Mouse (Mus musculus) heart, postnatal 0 days (tissue): ENCODE results near the gene Nudt15.
"Not testable (repeated sequence)": the region's sequence is repeated elsewhere in the genome, so short reads cannot be mapped to it uniquely, and the experiment has no call there.

Source experiments
- CTCF ChIP-seq: IDR thresholded peaks from 2 replicates; pipeline ENCODE4 v1.5.1; 2016; ENCODE audit warnings: antibody characterized with exemption, control low read depth, low read depth
- EP300 ChIP-seq: IDR thresholded peaks from 2 replicates; pipeline ENCODE4 v1.6.1; 2016; ENCODE audit warnings: antibody characterized with exemption, low read depth

- not testable (repeated sequence) for TF ChIP-seq EP300, CTCF
Measured at GRCm38 (mm10) chr14:73528661-73529060, 19.4 kb downstream of the Nudt15 start.
